Mouse (Mus musculus) CH12.LX (cell line): ENCODE results near the gene Zfp651.

Source experiments
- BHLHE40 ChIP-seq: IDR thresholded peaks from 2 replicates; pipeline ENCODE4 v1.6.1; 2011; ENCODE audit warnings: mild to moderate bottlenecking, low read depth, low read length, improper control_type of control experiment
- CHD1 ChIP-seq: IDR thresholded peaks from 2 replicates; pipeline ENCODE4 v1.6.1; 2012; ENCODE audit warnings: low read depth, low read length, improper control_type of control experiment, inconsistent platforms
- CHD2 ChIP-seq: IDR thresholded peaks from 2 replicates; pipeline ENCODE4 v1.6.1; 2011; ENCODE audit warnings: low read length, improper control_type of control experiment
- CTCF ChIP-seq, 2 experiments: IDR thresholded peaks in 1 of 2; conservative IDR thresholded peaks in 1 of 2; 2 replicates each; pipeline ENCODE4 v1.5.1; 2011 to 2012; ENCODE audit warnings: low read depth in 2 of 2, low read length in 2 of 2, improper control_type of control experiment in 1 of 2, inconsistent platforms in 1 of 2, mild to moderate bottlenecking in 1 of 2, moderate library complexity in 1 of 2
- EP300 ChIP-seq: IDR thresholded peaks from 2 replicates; pipeline ENCODE4 v1.6.1; 2011; ENCODE audit warnings: low read length, improper control_type of control experiment
- MAFK ChIP-seq: IDR thresholded peaks from 2 replicates; pipeline ENCODE4 v1.6.1; 2011; ENCODE audit warnings: low read length, improper control_type of control experiment; ENCODE audit not compliant: insufficient replicate concordance
- MAX ChIP-seq: IDR thresholded peaks from 2 replicates; pipeline ENCODE4 v1.6.1; 2011; ENCODE audit warnings: low read length, improper control_type of control experiment
- NRF1 ChIP-seq: IDR thresholded peaks from 2 replicates; pipeline ENCODE4 v1.6.1; 2014; ENCODE audit warnings: low read depth, mild to moderate bottlenecking, inconsistent platforms, low read length, improper control_type of control experiment, moderate library complexity
- POLR2A ChIP-seq: IDR thresholded peaks from 2 replicates; pipeline ENCODE4 v1.6.1; 2011; ENCODE audit warnings: low read depth, mild to moderate bottlenecking, improper control_type of control experiment, low read length
- POLR2AphosphoS2 ChIP-seq: IDR thresholded peaks from 2 replicates; pipeline ENCODE4 v1.6.1; 2011; ENCODE audit warnings: low read depth, low read length, improper control_type of control experiment
- RAD21 ChIP-seq: IDR thresholded peaks from 2 replicates; pipeline ENCODE4 v1.6.1; 2011; ENCODE audit warnings: low read depth, mild to moderate bottlenecking, low read length, improper control_type of control experiment, moderate library complexity
- TCF12 ChIP-seq: IDR thresholded peaks from 2 replicates; pipeline ENCODE4 v1.6.1; 2014; ENCODE audit warnings: low read depth, mild to moderate bottlenecking, inconsistent platforms, low read length, improper control_type of control experiment

- TF ChIP-seq CTCF (conservative IDR thresholded peaks at IDR 0.05 in 1 of 2, IDR thresholded peaks at IDR 0.05 in 1 of 2; ENCODE audit: low read depth in 2 of 2, low read length in 2 of 2) (no peak), RAD21 (no peak), CHD1 (no peak), POLR2A (no peak), BHLHE40 (no peak), MAX (no peak), CHD2 (no peak), NRF1 (no peak), MAFK (no peak), EP300 (no peak), POLR2AphosphoS2 (no peak), TCF12 (peak; percentile 80)
Measured at GRCm38 (mm10) chr9:121760271-121761090, 1.4 kb downstream of the Zfp651 start.
